Mouse (Mus musculus): ENCODE measurements around the gene Pla2g12b. TPM values are rescaled to one million over a fixed set of nuclear protein-coding genes. Genes with fewer than 3 reads are reported as not detected.

Gene Pla2g12b
- polyA plus RNA-seq, 1 experiment from 2014 or later: 1.7 TPM

- H3K4me1 ChIP-seq (ENCODE audit: control insufficient read depth, insufficient read depth, low read length): no peaks in the 10 kb centered on the region
- ATAC-seq (ENCODE audit: insufficient number of reproducible peaks, insufficient read depth, low FRiP score, low read depth): no peak
- no peaks in the 10 kb centered on the region; the same call in 1 of the 2 replicates for H3K36me3 ChIP-seq (ENCODE audit: control insufficient read depth, insufficient read depth, low read length)
- no peaks in the 10 kb centered on the region for H3K27me3 ChIP-seq (ENCODE audit: control insufficient read depth, insufficient read depth, low read length)
- no peak overlapping the region for H3K4me2 ChIP-seq (replicated peaks; ENCODE audit: low read depth, low read length)
- no peak overlapping the region for H3K9ac ChIP-seq (replicated peaks; ENCODE audit: low read depth, low read length)
- H3K27ac ChIP-seq (ENCODE audit: low read length): no peak overlapping the region
- no peak overlapping the region for H3K4me3 ChIP-seq (ENCODE audit: low read depth, low read length)
- no peaks in the 10 kb centered on the region for H3K9me3 ChIP-seq (ENCODE audit: control insufficient read depth, low read depth, low read length)
- 85% methylated on average over 6 of the region's 6 CpGs for WGBS
These were observed 58.8 kb downstream of the Pla2g12b start for GRCm38 (mm10) chr10:59462307-59462706.

GRCm38 (mm10) chr10:59465546-59465945 is 62.1 kb downstream of the Pla2g12b start:
- Histone ChIP-seq H3K9me3 (ENCODE audit: control insufficient read depth, low read depth, low read length) (no peaks in the 10 kb centered on the region), H3K27me3 (ENCODE audit: control insufficient read depth, insufficient read depth, low read length) (no peaks in the 10 kb centered on the region), H3K4me1 (ENCODE audit: control insufficient read depth, insufficient read depth, low read length) (no peaks in the 10 kb centered on the region), H3K9ac (replicated peaks; ENCODE audit: low read depth, low read length) (no peak overlapping the region), H3K36me3 (ENCODE audit: control insufficient read depth, insufficient read depth, low read length) (no peaks in the 10 kb centered on the region; the same call in 1 of the 2 replicates), H3K4me3 (ENCODE audit: low read depth, low read length) (no peak overlapping the region), H3K4me2 (replicated peaks; ENCODE audit: low read depth, low read length) (no peak overlapping the region), H3K27ac (ENCODE audit: low read length) (no peak overlapping the region)
- no peak for ATAC-seq (ENCODE audit: insufficient number of reproducible peaks, insufficient read depth, low FRiP score, low read depth)
- 69% methylated on average over 3 of the region's 3 CpGs for whole genome bisulfite sequencing

GRCm38 (mm10) chr10:59466626-59467025 is 63.2 kb downstream of the Pla2g12b start:
- no peak overlapping the region for H3K4me2 ChIP-seq (replicated peaks; ENCODE audit: low read depth, low read length)
- H3K4me1 ChIP-seq (ENCODE audit: control insufficient read depth, insufficient read depth, low read length): no peaks in the 10 kb centered on the region
- no peaks in the 10 kb centered on the region; the same call in 1 of the 2 replicates for H3K36me3 ChIP-seq (ENCODE audit: control insufficient read depth, insufficient read depth, low read length)
- H3K9me3 ChIP-seq (ENCODE audit: control insufficient read depth, low read depth, low read length): no peaks in the 10 kb centered on the region
- no peak overlapping the region for H3K9ac ChIP-seq (replicated peaks; ENCODE audit: low read depth, low read length)
- no peak overlapping the region for H3K4me3 ChIP-seq (ENCODE audit: low read depth, low read length)
- ATAC-seq (ENCODE audit: insufficient number of reproducible peaks, insufficient read depth, low FRiP score, low read depth): no peak
- H3K27ac ChIP-seq (ENCODE audit: low read length): no peak overlapping the region
- 89% methylated on average over 4 of the region's 4 CpGs for WGBS
- H3K27me3 ChIP-seq (ENCODE audit: control insufficient read depth, insufficient read depth, low read length): no peaks in the 10 kb centered on the region

GRCm38 (mm10) chr10:59467297-59467696 is 63.8 kb downstream of the Pla2g12b start:
- H3K9ac ChIP-seq (replicated peaks; ENCODE audit: low read depth, low read length): no peak overlapping the region
- no peak overlapping the region for H3K4me2 ChIP-seq (replicated peaks; ENCODE audit: low read depth, low read length)
- WGBS: 85% methylated on average over 12 of the region's 12 CpGs
- H3K27me3 ChIP-seq (ENCODE audit: control insufficient read depth, insufficient read depth, low read length): no peaks in the 10 kb centered on the region
- H3K9me3 ChIP-seq (ENCODE audit: control insufficient read depth, low read depth, low read length): no peaks in the 10 kb centered on the region
- H3K36me3 ChIP-seq (ENCODE audit: control insufficient read depth, insufficient read depth, low read length): no peaks in the 10 kb centered on the region; the same call in 1 of the 2 replicates
- H3K27ac ChIP-seq (ENCODE audit: low read length): no peak overlapping the region
- H3K4me1 ChIP-seq (ENCODE audit: control insufficient read depth, insufficient read depth, low read length): no peaks in the 10 kb centered on the region
- ATAC-seq (ENCODE audit: insufficient number of reproducible peaks, insufficient read depth, low FRiP score, low read depth): no peak
- no peak overlapping the region for H3K4me3 ChIP-seq (ENCODE audit: low read depth, low read length)

GRCm38 (mm10) chr10:59470451-59470850 is 67.0 kb downstream of the Pla2g12b start:
- Histone ChIP-seq H3K36me3 (ENCODE audit: control insufficient read depth, insufficient read depth, low read length) (no peaks in the 10 kb centered on the region; the same call in 1 of the 2 replicates), H3K9ac (replicated peaks; ENCODE audit: low read depth, low read length) (no peak overlapping the region), H3K4me3 (ENCODE audit: low read depth, low read length) (no peak overlapping the region), H3K9me3 (ENCODE audit: control insufficient read depth, low read depth, low read length) (no peaks in the 10 kb centered on the region), H3K4me1 (ENCODE audit: control insufficient read depth, insufficient read depth, low read length) (no peaks in the 10 kb centered on the region), H3K4me2 (replicated peaks; ENCODE audit: low read depth, low read length) (no peak overlapping the region), H3K27ac (ENCODE audit: low read length) (no peak overlapping the region), H3K27me3 (ENCODE audit: control insufficient read depth, insufficient read depth, low read length) (no peaks in the 10 kb centered on the region)
- WGBS: 79% methylated on average over 5 of the region's 5 CpGs
- ATAC-seq (ENCODE audit: insufficient number of reproducible peaks, insufficient read depth, low FRiP score, low read depth): no peak

Other genes with a start within 250 kb of the Pla2g12b start
- 47.5 and 49.7 TPM in 2 replicates for gene Sept10, start 181.8 kb upstream of the Pla2g12b start, polyA plus RNA-seq (2014; fragmentation: Nextera tagmentation; extraction: Ambion mirVana)
- gene Sowahc, start 181.7 kb upstream of the Pla2g12b start, polyA plus RNA-seq (2014; fragmentation: Nextera tagmentation; extraction: Ambion mirVana): 11.7 and 13.5 TPM in 2 replicates
- gene P4ha1, start 80.4 kb upstream of the Pla2g12b start, polyA plus RNA-seq (2014; fragmentation: Nextera tagmentation; extraction: Ambion mirVana): 64.9 and 76.3 TPM in 2 replicates
- gene Gm10273, start 8.0 kb upstream of the Pla2g12b start, polyA plus RNA-seq (2014; fragmentation: Nextera tagmentation; extraction: Ambion mirVana): 3.5 and 4.5 TPM in 2 replicates
- 0.77 and 1.5 TPM in 2 replicates for gene Oit3, start 38.1 kb downstream of the Pla2g12b start, polyA plus RNA-seq (2014; fragmentation: Nextera tagmentation; extraction: Ambion mirVana)
- not detected in 2 replicates for gene Gm10322, start 212.4 kb downstream of the Pla2g12b start, polyA plus RNA-seq (2014; fragmentation: Nextera tagmentation; extraction: Ambion mirVana)
- gene Mcu, start 213.0 kb downstream of the Pla2g12b start, polyA plus RNA-seq (2014; fragmentation: Nextera tagmentation; extraction: Ambion mirVana): 60.4 and 66.4 TPM in 2 replicates